Mouse (Mus musculus): Measurements from ENCODE around the gene Mroh2a. TPM values are rescaled to one million over a fixed set of nuclear protein-coding genes. Genes with fewer than 3 reads are reported as not detected.

Mroh2a gene
- polyA plus RNA-seq, 1 experiment from 2014 or later, result 1.0 TPM

- H3K9me3 ChIP-seq (ENCODE audit: control insufficient read depth, low read length), result peaks cover 14% of the 10 kb centered on the region
- no peak overlapping the region for H3K4me2 ChIP-seq (ENCODE audit: low read depth, low read length)
- no peaks in the 10 kb centered on the region for H3K27me3 ChIP-seq (ENCODE audit: control insufficient read depth, insufficient read depth, low read depth, low read length)
- no peak overlapping the region for H3K9ac ChIP-seq (ENCODE audit: low read length)
- ATAC-seq (ENCODE audit: low read depth), result no peak
- H3K4me1 ChIP-seq (replicated peaks; ENCODE audit: control insufficient read depth, insufficient read depth, low read length), result peaks cover 4% of the 10 kb centered on the region; the same call in 1 of the 2 replicates
- no peaks in the 10 kb centered on the region for H3K36me3 ChIP-seq (ENCODE audit: control insufficient read depth, insufficient read depth, low read length)
- WGBS, result 60% methylated on average over 2 of the region's 2 CpGs
- H3K4me3 ChIP-seq (ENCODE audit: low read length), result no peak overlapping the region
- H3K27ac ChIP-seq (ENCODE audit: low read length), result no peak overlapping the region
Observed at GRCm38 (mm10) chr1:88206843-88207479, 19.8 kb upstream of the Mroh2a start.

- no peak within 1 kb of the TSS for H3K4me3 ChIP-seq (ENCODE audit: low read length)
- ATAC-seq (ENCODE audit: low read depth), result no peak
- no peak within 1 kb of the TSS for H3K27ac ChIP-seq (ENCODE audit: low read length)
- H3K9me3 ChIP-seq (ENCODE audit: control insufficient read depth, low read length), result peaks cover 46% of the 10 kb centered on the region
- no peak within 1 kb of the TSS for H3K4me2 ChIP-seq (ENCODE audit: low read depth, low read length)
- H3K4me1 ChIP-seq (replicated peaks; ENCODE audit: control insufficient read depth, insufficient read depth, low read length), result no peaks in the 10 kb centered on the region
- WGBS, result 62% methylated on average over 8 of the region's 8 CpGs
- no peaks in the 10 kb centered on the region for H3K27me3 ChIP-seq (ENCODE audit: control insufficient read depth, insufficient read depth, low read depth, low read length)
- H3K9ac ChIP-seq (ENCODE audit: low read length), result no peak within 1 kb of the TSS
- H3K36me3 ChIP-seq (ENCODE audit: control insufficient read depth, insufficient read depth, low read length), result no peaks in the 10 kb centered on the region
Observed at GRCm38 (mm10) chr1:88211812-88212211, 15.0 kb upstream of the Mroh2a start, which contains the start of gene Ugt1a1. Ugt1a1 (plus strand) TSS chr1:88211959.

- ATAC-seq (ENCODE audit: low read depth), result no peak
- Histone ChIP-seq H3K4me2 (ENCODE audit: low read depth, low read length) (no peak overlapping the region), H3K9ac (ENCODE audit: low read length) (no peak overlapping the region), H3K27ac (ENCODE audit: low read length) (no peak overlapping the region), H3K9me3 (ENCODE audit: control insufficient read depth, low read length) (peaks cover 53% of the 10 kb centered on the region), H3K4me3 (ENCODE audit: low read length) (no peak overlapping the region), H3K36me3 (ENCODE audit: control insufficient read depth, insufficient read depth, low read length) (no peaks in the 10 kb centered on the region), H3K4me1 (replicated peaks; ENCODE audit: control insufficient read depth, insufficient read depth, low read length) (no peaks in the 10 kb centered on the region), H3K27me3 (ENCODE audit: control insufficient read depth, insufficient read depth, low read depth, low read length) (no peaks in the 10 kb centered on the region)
- 54% methylated on average over 8 of the region's 8 CpGs for WGBS
Observed at GRCm38 (mm10) chr1:88212341-88213045, 14.3 kb upstream of the Mroh2a start.

GRCm38 (mm10) chr1:88213061-88213460, 13.7 kb upstream of the Mroh2a start:
- WGBS, result 69% methylated on average over 1 of the region's 1 CpGs
- no peak for ATAC-seq (ENCODE audit: low read depth)
- peaks cover 55% of the 10 kb centered on the region for H3K9me3 ChIP-seq (ENCODE audit: control insufficient read depth, low read length)

GRCm38 (mm10) chr1:88213766-88214461, 12.9 kb upstream of the Mroh2a start:
- H3K9me3 ChIP-seq (ENCODE audit: control insufficient read depth, low read length), result peaks cover 55% of the 10 kb centered on the region
- no peak overlapping the region for H3K27ac ChIP-seq (ENCODE audit: low read length)
- H3K4me2 ChIP-seq (ENCODE audit: low read depth, low read length), result no peak overlapping the region
- H3K4me1 ChIP-seq (replicated peaks; ENCODE audit: control insufficient read depth, insufficient read depth, low read length), result no peaks in the 10 kb centered on the region
- H3K36me3 ChIP-seq (ENCODE audit: control insufficient read depth, insufficient read depth, low read length), result no peaks in the 10 kb centered on the region
- H3K4me3 ChIP-seq (ENCODE audit: low read length), result no peak overlapping the region
- WGBS, result 73% methylated on average over 2 of the region's 2 CpGs
- no peak overlapping the region for H3K9ac ChIP-seq (ENCODE audit: low read length)
- ATAC-seq (ENCODE audit: low read depth), result no peak
- no peaks in the 10 kb centered on the region for H3K27me3 ChIP-seq (ENCODE audit: control insufficient read depth, insufficient read depth, low read depth, low read length)

More at GRCm38 (mm10) chr1:88213061-88213460, 13.7 kb upstream of the Mroh2a start:
- Histone ChIP-seq H3K27me3 (ENCODE audit: control insufficient read depth, insufficient read depth, low read depth, low read length) (no peaks in the 10 kb centered on the region), H3K9ac (ENCODE audit: low read length) (no peak overlapping the region), H3K36me3 (ENCODE audit: control insufficient read depth, insufficient read depth, low read length) (no peaks in the 10 kb centered on the region), H3K4me3 (ENCODE audit: low read length) (no peak overlapping the region), H3K4me2 (ENCODE audit: low read depth, low read length) (no peak overlapping the region), H3K27ac (ENCODE audit: low read length) (no peak overlapping the region), H3K4me1 (replicated peaks; ENCODE audit: control insufficient read depth, insufficient read depth, low read length) (no peaks in the 10 kb centered on the region)

GRCm38 (mm10) chr1:88214462-88214952, 12.3 kb upstream of the Mroh2a start:
- peaks cover 55% of the 10 kb centered on the region for H3K9me3 ChIP-seq (ENCODE audit: control insufficient read depth, low read length)
- 77% methylated on average over 2 of the region's 2 CpGs for WGBS
- no peak for ATAC-seq (ENCODE audit: low read depth)

GRCm38 (mm10) chr1:88215466-88216380, 11.1 kb upstream of the Mroh2a start:
- no peak for ATAC-seq (ENCODE audit: low read depth)
- H3K4me2 ChIP-seq (ENCODE audit: low read depth, low read length), result no peak overlapping the region
- H3K27ac ChIP-seq (ENCODE audit: low read length), result no peak overlapping the region
- no peaks in the 10 kb centered on the region for H3K27me3 ChIP-seq (ENCODE audit: control insufficient read depth, insufficient read depth, low read depth, low read length)
- H3K36me3 ChIP-seq (ENCODE audit: control insufficient read depth, insufficient read depth, low read length), result no peaks in the 10 kb centered on the region
- WGBS, result 67% methylated on average over 10 of the region's 10 CpGs
- H3K4me3 ChIP-seq (ENCODE audit: low read length), result no peak overlapping the region
- H3K9me3 ChIP-seq (ENCODE audit: control insufficient read depth, low read length), result peaks cover 55% of the 10 kb centered on the region
- H3K4me1 ChIP-seq (replicated peaks; ENCODE audit: control insufficient read depth, insufficient read depth, low read length), result no peaks in the 10 kb centered on the region
- H3K9ac ChIP-seq (ENCODE audit: low read length), result no peak overlapping the region

More at GRCm38 (mm10) chr1:88214462-88214952, 12.3 kb upstream of the Mroh2a start:
- H3K27me3 ChIP-seq (ENCODE audit: control insufficient read depth, insufficient read depth, low read depth, low read length), result no peaks in the 10 kb centered on the region
- H3K36me3 ChIP-seq (ENCODE audit: control insufficient read depth, insufficient read depth, low read length), result no peaks in the 10 kb centered on the region
- no peak overlapping the region for H3K9ac ChIP-seq (ENCODE audit: low read length)
- no peak overlapping the region for H3K27ac ChIP-seq (ENCODE audit: low read length)
- H3K4me3 ChIP-seq (ENCODE audit: low read length), result no peak overlapping the region
- no peak overlapping the region for H3K4me2 ChIP-seq (ENCODE audit: low read depth, low read length)
- H3K4me1 ChIP-seq (replicated peaks; ENCODE audit: control insufficient read depth, insufficient read depth, low read length), result no peaks in the 10 kb centered on the region

- no peak overlapping the region for H3K4me3 ChIP-seq (ENCODE audit: low read length)
- H3K9me3 ChIP-seq (ENCODE audit: control insufficient read depth, low read length), result peaks cover 52% of the 10 kb centered on the region
- no peak for ATAC-seq (ENCODE audit: low read depth)
Observed at GRCm38 (mm10) chr1:88216551-88216950, 10.2 kb upstream of the Mroh2a start.

More at GRCm38 (mm10) chr1:88216551-88216950, 10.2 kb upstream of the Mroh2a start:
- Histone ChIP-seq H3K27me3 (ENCODE audit: control insufficient read depth, insufficient read depth, low read depth, low read length) (no peaks in the 10 kb centered on the region), H3K9ac (ENCODE audit: low read length) (no peak overlapping the region), H3K36me3 (ENCODE audit: control insufficient read depth, insufficient read depth, low read length) (no peaks in the 10 kb centered on the region), H3K4me1 (replicated peaks; ENCODE audit: control insufficient read depth, insufficient read depth, low read length) (no peaks in the 10 kb centered on the region), H3K27ac (ENCODE audit: low read length) (no peak overlapping the region), H3K4me2 (ENCODE audit: low read depth, low read length) (no peak overlapping the region)
- 54% methylated on average over 2 of the region's 2 CpGs for WGBS
